Mouse (Mus musculus): ENCODE measurements at regions not wholly inside any gene's neighbourhood (a gene's known extent, or its start where the extent isn't known, plus 50 kb on each side); places are given as distances from the start of the nearest gene placed in this dataset.

- TF ChIP-seq CTCF (IDR thresholded peaks at IDR 0.05; ENCODE audit: borderline replicate concordance, extremely low read depth, insufficient read depth, insufficient read length): no peak
- TF ChIP-seq POLR2A (IDR thresholded peaks at IDR 0.05; ENCODE audit: borderline replicate concordance, extremely low read depth, insufficient read depth, insufficient read length, poor library complexity, severe bottlenecking): no peak
Measured at GRCm38 (mm10) chr3:53919541-53919940, 55.9 kb upstream of the Ufm1 start.

All from brain, embryonic 14.5 days (tissue).